Mouse (Mus musculus): ENCODE data around the gene Ccdc124.

DNA sequence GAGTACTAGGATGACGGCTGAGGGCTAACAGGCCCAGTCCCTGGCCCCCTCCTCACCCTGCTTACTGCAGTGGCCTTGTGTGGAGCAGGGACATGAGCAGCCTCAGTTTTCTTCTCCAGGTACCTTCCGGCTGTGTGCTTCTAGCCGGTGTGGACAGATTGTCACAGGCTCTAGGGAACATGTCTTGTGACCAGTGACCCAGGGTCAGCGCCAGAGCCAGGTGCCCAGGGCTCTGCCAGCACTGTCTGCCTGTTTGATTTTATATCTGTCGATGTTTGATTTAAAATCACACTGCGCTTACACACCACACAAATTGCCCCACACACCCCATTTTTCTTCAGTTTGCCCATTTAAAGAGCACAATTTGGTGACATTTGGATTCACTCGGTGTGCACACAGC is 49.9 kb downstream of the Ccdc124 start:
- TF ChIP-seq POLR2A (IDR thresholded peaks at IDR 0.05; ENCODE audit: low read depth, low read length) (no peak), CTCF (conservative IDR thresholded peaks at IDR 0.05 in 1 of 2, IDR thresholded peaks at IDR 0.05 in 1 of 2; ENCODE audit: low read depth in 2 of 2, low read length in 2 of 2) (no peak), POLR2AphosphoS2 (IDR thresholded peaks at IDR 0.05; ENCODE audit: low read depth, low read length) (no peak), E2F4 (IDR thresholded peaks at IDR 0.05; ENCODE audit: insufficient replicate concordance, low read depth, low read length) (no peak), MEF2A (IDR thresholded peaks at IDR 0.05; ENCODE audit: borderline replicate concordance, low read depth, low read length) (no peak), CHD1 (IDR thresholded peaks at IDR 0.05; ENCODE audit: low read depth, low read length) (no peak), NELFE (IDR thresholded peaks at IDR 0.05; ENCODE audit: low read depth, low read length) (no peak), CHD2 (IDR thresholded peaks at IDR 0.05; ENCODE audit: low read length) (no peak), BHLHE40 (IDR thresholded peaks at IDR 0.05; ENCODE audit: low read depth, low read length) (no peak), UBTF (IDR thresholded peaks at IDR 0.05; ENCODE audit: low read depth, low read length) (no peak), EP300 (IDR thresholded peaks at IDR 0.05; ENCODE audit: low read length) (no peak), KAT2A (IDR thresholded peaks at IDR 0.05; ENCODE audit: insufficient replicate concordance, low read length) (no peak), USF1 (IDR thresholded peaks at IDR 0.05; ENCODE audit: low read depth, low read length) (no peak)

Data from CH12.LX (cell line).